ENCODE assay signal across 8 mouse cellular contexts in the genomic region with DNA sequence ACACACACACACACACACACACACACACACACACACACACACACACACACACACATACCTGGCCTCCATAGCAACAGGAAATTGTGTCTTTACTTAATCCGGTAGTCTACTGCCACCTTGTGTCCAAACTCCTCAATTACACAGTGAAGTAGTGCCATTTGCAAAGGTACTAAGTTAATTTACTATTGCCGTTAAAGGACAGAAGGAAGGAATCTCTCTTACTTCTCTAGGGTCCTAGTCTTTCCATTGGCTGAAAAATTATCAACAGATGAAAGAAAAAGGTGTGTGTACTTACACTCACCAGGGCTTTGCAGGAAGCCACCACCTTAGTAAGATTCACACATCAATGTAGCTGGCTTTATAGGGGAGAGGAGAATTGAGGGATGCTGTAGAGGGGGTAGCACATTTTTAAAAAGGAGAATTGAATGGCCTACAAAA. TPM values are rescaled to one million over a fixed set of nuclear protein-coding genes. Genes with fewer than 3 reads are reported as not detected.
DNase-seq lines count a peak whose midpoint lies in the region; TF ChIP-seq lines count a peak whose summit lies in the region.

No protein-coding gene starts in this region.

- H3K4me3 ChIP-seq in MEL (ENCODE audit: control insufficient read depth in 1 of 2, insufficient read depth in 1 of 2, low read depth in 2 of 2, low read length in 2 of 2) = no peak overlapping the region

- TF ChIP-seq POLR2A in MEL (IDR thresholded peaks at IDR 0.05; ENCODE audit: control insufficient read depth in 1 of 2, insufficient read depth in 1 of 2, low read depth in 1 of 2, low read length in 2 of 2, poor library complexity in 1 of 2) = no peak

- H3K27ac ChIP-seq in MEL (ENCODE audit: control insufficient read depth, low read depth, low read length) = no peak overlapping the region

- no peaks in the 10 kb centered on the region for H3K36me3 ChIP-seq in MEL (ENCODE audit: control insufficient read depth in 1 of 2, insufficient read depth in 2 of 2, low read length in 2 of 2)

- H3K79me2 ChIP-seq in MEL (ENCODE audit: control insufficient read depth, insufficient read depth, low read length, poor library complexity) = no peaks in the 10 kb centered on the region

- peak; percentile 88 for TF ChIP-seq RAD21 in MEL (IDR thresholded peaks at IDR 0.05; ENCODE audit: low read depth, low read length)

- no peak for TF ChIP-seq EP300 in MEL (IDR thresholded peaks at IDR 0.05; ENCODE audit: low read depth in 1 of 2, low read length in 2 of 2)

- no peak overlapping the region for H3K9ac ChIP-seq in MEL (ENCODE audit: control insufficient read depth, low read depth, low read length, poor library complexity, severe bottlenecking)

- TF ChIP-seq CTCF in MEL (IDR thresholded peaks at IDR 0.05 in 2 of 3, conservative IDR thresholded peaks at IDR 0.05 in 1 of 3; ENCODE audit: control insufficient read depth in 1 of 3, insufficient read depth in 1 of 3, low read depth in 2 of 3, low read length in 3 of 3, poor library complexity in 1 of 3, severe bottlenecking in 1 of 3) = peak; percentile 46 to 83 (median 80)

- DNase-seq in CD4-positive, CD25-positive, alpha-beta regulatory T cell, adult 2 months (ENCODE audit: low read depth, low spot score) = peak; percentile 92
- DNase-seq in MEL (ENCODE audit: low read depth, low spot score) = peak; percentile 94
- peak; percentile 82 to 83 for DNase-seq in cerebellum, postnatal 14 days
- peak; percentile 6 for DNase-seq in gonadal fat pad, adult 2 months (ENCODE audit: low read depth)
- peak; percentile 71 to 76 for DNase-seq in kidney, postnatal 36 days
- peak; percentile 77 for DNase-seq in lung, postnatal 14 days
- peak; percentile 72 for DNase-seq in right cerebral cortex, adult 18-20 months
- no peak for DNase-seq in ovary, postnatal 36 days (ENCODE audit: low spot score)

- no peaks in the 10 kb centered on the region for H3K9me3 ChIP-seq in MEL (replicated peaks; ENCODE audit: insufficient read depth, low read length)

- no peaks in the 10 kb centered on the region; a peak in 1 of 4 replicates for H3K4me1 ChIP-seq in MEL (ENCODE audit: control insufficient read depth in 1 of 2, insufficient read depth in 2 of 2, low read length in 2 of 2)

- no peaks in the 10 kb centered on the region; a peak in 1 of 4 replicates for H3K27me3 ChIP-seq in MEL (ENCODE audit: control insufficient read depth in 1 of 2, insufficient read depth in 2 of 2, low read length in 2 of 2)

TF ChIP-seq in MEL, 35 proteins besides CTCF, POLR2A, EP300 and RAD21:
- TF ChIP-seq TCF12 (IDR thresholded peaks at IDR 0.05; ENCODE audit: low read depth, low read length) = no peak
- no peak for TF ChIP-seq GABPA (IDR thresholded peaks at IDR 0.05; ENCODE audit: low read depth, low read length)
- TF ChIP-seq POLR2AphosphoS5 (IDR thresholded peaks at IDR 0.05; ENCODE audit: borderline replicate concordance, low read depth, low read length) = no peak
- TF ChIP-seq BHLHE40 (IDR thresholded peaks at IDR 0.05; ENCODE audit: borderline replicate concordance, low read depth, low read length) = 0 out of 2 replicates have a peak, but pooled peaks have one; percentile 3
- TF ChIP-seq POLR2AphosphoS2 (IDR thresholded peaks at IDR 0.05; ENCODE audit: low read length) = no peak
- no peak for TF ChIP-seq ZNF384 (IDR thresholded peaks at IDR 0.05; ENCODE audit: low read depth, low read length)
- TF ChIP-seq MAX (IDR thresholded peaks at IDR 0.05; ENCODE audit: low read length) = no peak
- TF ChIP-seq TAL1 (IDR thresholded peaks at IDR 0.05; ENCODE audit: low read length) = no peak
- TF ChIP-seq GATA1 (IDR thresholded peaks at IDR 0.05; ENCODE audit: low read depth, low read length) = 0 out of 2 replicates have a peak, but pooled peaks have one; percentile 4
- TF ChIP-seq RCOR1 (IDR thresholded peaks at IDR 0.05; ENCODE audit: low read depth, low read length) = no peak
- TF ChIP-seq TBP (IDR thresholded peaks at IDR 0.05; ENCODE audit: low read depth, low read length) = 0 out of 2 replicates have a peak, but pooled peaks have one; percentile 19
- TF ChIP-seq MYC (IDR thresholded peaks at IDR 0.05; ENCODE audit: low read depth, low read length) = 0 out of 2 replicates have a peak, but pooled peaks have one; percentile 20
- TF ChIP-seq NRF1 (IDR thresholded peaks at IDR 0.05; ENCODE audit: insufficient read depth, low read depth, low read length, poor library complexity, severe bottlenecking) = no peak
- TF ChIP-seq SMC3 (IDR thresholded peaks at IDR 0.05; ENCODE audit: low read depth, low read length) = peak; percentile 87
- TF ChIP-seq MYB (IDR thresholded peaks at IDR 0.05; ENCODE audit: low read depth, low read length) = no peak
- TF ChIP-seq ZMIZ1 (IDR thresholded peaks at IDR 0.05; ENCODE audit: low read depth, low read length) = no peak
- no peak for TF ChIP-seq SIN3A (IDR thresholded peaks at IDR 0.05; ENCODE audit: low read length)
- no peak for TF ChIP-seq CHD2 (IDR thresholded peaks at IDR 0.05; ENCODE audit: low read length)
- TF ChIP-seq ZC3H11A (IDR thresholded peaks at IDR 0.05; ENCODE audit: low read depth, low read length) = peak; percentile 90
- TF ChIP-seq UBTF (IDR thresholded peaks at IDR 0.05; ENCODE audit: borderline replicate concordance, insufficient read depth, low read depth, low read length) = no peak
- TF ChIP-seq MXI1 (IDR thresholded peaks at IDR 0.05; ENCODE audit: low read depth, low read length) = no peak
- TF ChIP-seq HCFC1 (IDR thresholded peaks at IDR 0.05; ENCODE audit: low read depth, low read length) = no peak
- TF ChIP-seq MAZ (IDR thresholded peaks at IDR 0.05; ENCODE audit: low read depth, low read length) = no peak
- TF ChIP-seq NELFE (IDR thresholded peaks at IDR 0.05; ENCODE audit: low read depth, low read length) = no peak
- TF ChIP-seq ETS1 (IDR thresholded peaks at IDR 0.05; ENCODE audit: low read depth, low read length) = no peak
- TF ChIP-seq JUND (IDR thresholded peaks at IDR 0.05; ENCODE audit: low read depth, low read length) = no peak
- TF ChIP-seq ZKSCAN1 (IDR thresholded peaks at IDR 0.05; ENCODE audit: low read depth, low read length) = no peak
TF ChIP-seq in MEL: peak in this region for 6.

RNA-seq across cellular contexts. Expression of a gene that starts 29.0 kb away (rescaled TPM):
- 16.7 and 21.9 TPM in 2 replicates for total RNA-seq in MEL (2012; rRNA removed)
- 10 to 100 TPM in 1 of 2 experiments, not detected in 1; 25.7 TPM for polyA plus RNA-seq in MEL (2012; ENCODE audit: insufficient read depth in 1 of 2, insufficient read length in 2 of 2, low read depth in 1 of 2, low replicate concordance in 2 of 2, missing spikeins in 1 of 2)
- polyA plus RNA-seq in gonadal fat pad, adult 2 months (2012; rRNA removed) = 11.0 and 12.0 TPM in 2 replicates

RNA-seq across cellular contexts. Expression of a gene that starts 29.1 kb away (rescaled TPM):
- 42.0 and 43.3 TPM in 2 replicates for total RNA-seq in MEL (2012; rRNA removed)
- polyA plus RNA-seq in MEL (2012; ENCODE audit: insufficient read depth in 1 of 2, insufficient read length in 2 of 2, low read depth in 1 of 2, low replicate concordance in 2 of 2, missing spikeins in 1 of 2) = 100 to 1,000 TPM in 1 of 2 experiments, 10 to 100 TPM in 1; 96.9 to 482 TPM
- polyA plus RNA-seq in gonadal fat pad, adult 2 months (2012; rRNA removed) = 11.3 and 15.2 TPM in 2 replicates

RNA-seq across cellular contexts. Expression of a gene that starts 55.8 kb away (rescaled TPM):
- 0.10 and 0.15 TPM in 2 replicates for total RNA-seq in MEL (2012; rRNA removed)
- polyA plus RNA-seq in MEL (2012; ENCODE audit: insufficient read depth in 1 of 2, insufficient read length in 2 of 2, low read depth in 1 of 2, low replicate concordance in 2 of 2, missing spikeins in 1 of 2) = under 1 TPM in 1 of 2 experiments, not detected in 1; 0.33 TPM
- polyA plus RNA-seq in gonadal fat pad, adult 2 months (2012; rRNA removed) = 17.6 and 23.9 TPM in 2 replicates

Comparison
In these comparisons a context has a peak if more than half of its experiments do, and no peak if none do; other contexts are left out.
1. RNA of a gene that starts 55.8 kb away (polyA plus RNA-seq): 17.6 to 23.9 TPM in gonadal fat pad, adult 2 months; 0.33 TPM in MEL; every median in the first group is over 10 times any median in the second.